Mouse (Mus musculus) erythroblast, adult 5-6 weeks (primary cell): ENCODE measurements at regions not wholly inside any gene's neighbourhood (a gene's known extent, or its start where the extent isn't known, plus 50 kb on each side); places are given as distances from the start of the nearest gene placed in this dataset.

Experiments used
- ATAC-seq: replicated peaks from 2 replicates; pipeline ENCODE4 v1.8.0; 2016; ENCODE audit warnings: moderate number of reproducible peaks, mild to moderate bottlenecking, moderate TSS enrichment, inconsistent platforms; ENCODE audit not compliant: poor library complexity, low FRiP score, severe bottlenecking

DNA sequence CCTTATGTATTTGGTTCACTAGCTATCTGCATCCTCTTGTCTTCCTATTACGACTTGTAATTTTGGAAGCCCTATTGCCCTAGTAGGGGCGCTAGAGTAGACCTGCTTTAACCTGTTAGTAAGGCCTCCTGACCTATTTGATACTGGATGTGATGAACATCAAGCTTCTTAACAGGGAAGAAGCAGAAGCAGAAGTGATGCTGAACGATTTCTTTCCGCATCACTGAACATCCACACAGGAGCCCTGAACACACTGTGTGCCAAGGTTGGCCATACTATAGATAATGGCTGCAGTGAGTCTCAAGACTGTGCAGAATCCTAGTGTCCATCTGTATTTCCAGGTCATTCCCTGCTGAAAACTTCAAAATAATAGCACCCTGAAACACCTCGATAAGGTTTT lies 151.0 kb downstream of the Gm9733 start:
- no peak for ATAC-seq

DNA sequence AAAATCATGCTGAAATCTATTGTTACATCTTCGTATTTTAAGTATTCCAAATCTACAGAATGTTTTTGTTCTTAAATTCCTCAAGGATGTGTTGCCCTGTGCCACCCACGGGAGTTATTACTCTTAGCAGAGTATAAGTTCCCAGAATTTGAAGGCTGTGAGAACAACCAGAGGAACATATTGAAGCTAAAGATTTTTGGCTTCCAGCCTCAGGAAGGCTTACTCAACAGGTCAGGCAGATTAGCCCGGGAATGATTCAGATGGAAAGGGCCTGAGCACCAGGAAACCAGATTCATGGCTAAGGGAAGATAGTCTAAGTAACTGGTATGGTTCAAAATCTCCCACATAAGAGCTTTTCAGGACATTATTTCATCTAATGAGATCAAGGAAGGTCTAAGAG lies 145.4 kb downstream of the Gm9733 start:
- ATAC-seq = no peak

DNA sequence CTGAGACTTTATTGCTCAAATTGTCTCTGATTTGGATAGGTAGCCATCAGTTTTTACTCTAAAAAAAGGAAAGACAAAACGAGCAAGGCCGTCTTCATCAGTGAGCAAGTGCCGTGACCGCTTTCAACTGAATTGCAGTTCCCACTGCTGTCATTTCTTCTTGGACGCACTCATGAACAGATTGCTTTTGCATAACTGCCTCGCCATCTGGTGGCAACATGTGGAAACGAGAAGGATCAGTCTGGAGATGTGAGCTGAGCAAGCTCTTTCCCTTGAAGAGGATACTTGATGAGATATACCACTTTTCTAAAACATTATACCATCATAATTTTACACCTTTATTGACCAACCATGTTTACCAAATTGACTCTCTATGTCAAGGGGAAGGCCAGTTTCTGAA lies 137.7 kb downstream of the Gm9733 start:
- peak; percentile 65; the same call in 1 of the 2 replicates for ATAC-seq

DNA sequence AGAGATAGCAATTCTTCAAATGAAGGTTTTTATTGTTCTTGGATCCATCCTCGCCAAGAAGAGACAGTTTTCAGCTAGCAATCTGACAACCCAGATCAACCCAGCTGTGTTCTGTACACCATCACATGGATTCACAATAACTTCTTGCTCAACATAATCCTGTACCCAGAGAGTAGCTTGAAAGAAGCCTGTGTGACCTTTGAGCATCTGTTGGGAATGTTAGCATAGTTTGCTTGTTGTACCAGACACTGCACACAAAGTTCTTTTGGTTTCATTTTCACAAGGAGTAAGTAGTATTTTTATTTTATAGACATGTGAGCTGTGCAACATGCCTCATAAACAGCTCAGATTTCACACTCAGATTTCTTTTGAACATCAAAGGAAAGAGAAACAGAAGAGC lies 136.0 kb downstream of the Gm9733 start:
- no peak for ATAC-seq

DNA sequence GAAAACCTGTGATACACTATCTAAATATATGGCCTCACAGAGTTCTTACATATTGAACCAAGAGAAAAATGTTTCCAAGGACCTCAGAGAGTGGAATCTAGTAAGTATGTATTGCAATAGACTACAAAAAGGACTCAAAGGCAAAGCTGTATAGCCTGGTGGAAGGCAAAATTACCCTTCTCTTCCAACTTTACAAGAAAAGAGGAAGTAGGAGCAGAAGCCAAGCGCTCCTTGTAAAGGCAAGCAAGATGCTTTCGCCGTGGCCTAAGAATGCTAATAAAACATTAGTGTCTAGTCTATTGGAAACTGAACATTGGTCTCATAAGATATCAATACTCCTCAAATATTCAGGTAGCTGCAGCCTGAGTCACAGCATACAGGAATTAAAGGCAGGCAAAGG lies 134.0 kb downstream of the Gm9733 start:
- ATAC-seq = no peak

DNA sequence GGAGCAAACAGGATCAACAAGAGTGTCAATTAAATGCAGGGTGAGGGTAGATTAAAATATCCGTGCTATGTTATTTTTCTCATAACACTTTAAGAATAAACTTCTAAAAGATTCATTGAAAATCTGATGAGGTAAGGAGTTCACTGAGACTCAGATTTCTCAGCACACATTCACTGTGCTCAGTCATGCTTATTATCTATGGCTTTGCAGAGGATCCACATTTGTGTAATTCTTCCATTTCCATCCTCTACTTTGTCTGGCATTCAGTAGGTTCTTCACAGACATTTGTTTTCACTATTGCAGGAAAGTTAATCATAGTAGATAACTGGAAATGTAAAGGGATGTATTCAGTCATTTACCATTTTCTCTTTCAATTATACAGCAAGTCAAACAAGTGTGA lies 131.8 kb downstream of the Gm9733 start:
- ATAC-seq = no peak

DNA sequence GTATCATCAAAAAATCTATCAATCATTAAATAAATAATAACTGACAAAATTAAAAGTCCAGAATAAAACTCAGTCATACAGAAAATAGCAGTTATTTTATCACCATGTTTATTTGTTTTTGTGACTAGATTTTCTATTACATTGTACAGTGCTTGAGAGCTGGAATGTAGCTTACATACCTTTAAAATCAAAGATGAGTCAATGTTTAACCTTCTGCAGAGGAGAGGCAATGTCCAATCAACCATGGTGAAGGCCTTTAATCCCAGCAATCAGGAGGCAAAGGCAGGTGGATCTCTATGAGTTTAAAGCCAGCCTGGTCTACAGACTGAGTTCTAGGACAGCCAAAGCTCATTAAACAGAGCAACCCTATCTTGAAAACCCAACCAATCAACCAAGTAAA lies 131.1 kb downstream of the Gm9733 start:
- ATAC-seq = no peak

DNA sequence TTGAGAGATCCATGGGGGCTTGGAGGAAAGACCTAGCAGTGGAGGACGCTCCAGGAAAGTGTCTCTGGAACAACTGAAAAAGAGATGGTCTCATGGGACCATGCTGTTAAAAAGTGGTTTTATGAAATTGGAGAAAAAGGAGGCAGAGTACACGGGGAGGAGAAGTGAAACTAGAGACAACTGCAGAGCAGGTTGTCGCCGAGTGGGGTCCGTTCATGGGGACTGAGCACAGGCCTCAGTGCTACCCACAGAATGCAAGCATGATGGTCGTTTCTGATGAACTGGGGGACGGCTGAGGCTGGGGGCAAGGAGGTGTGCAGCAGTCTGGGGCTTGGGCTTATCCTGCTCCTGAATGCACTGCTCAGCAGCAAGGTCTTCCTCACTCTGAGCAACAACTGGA lies 129.3 kb downstream of the Gm9733 start:
- ATAC-seq = no peak

DNA sequence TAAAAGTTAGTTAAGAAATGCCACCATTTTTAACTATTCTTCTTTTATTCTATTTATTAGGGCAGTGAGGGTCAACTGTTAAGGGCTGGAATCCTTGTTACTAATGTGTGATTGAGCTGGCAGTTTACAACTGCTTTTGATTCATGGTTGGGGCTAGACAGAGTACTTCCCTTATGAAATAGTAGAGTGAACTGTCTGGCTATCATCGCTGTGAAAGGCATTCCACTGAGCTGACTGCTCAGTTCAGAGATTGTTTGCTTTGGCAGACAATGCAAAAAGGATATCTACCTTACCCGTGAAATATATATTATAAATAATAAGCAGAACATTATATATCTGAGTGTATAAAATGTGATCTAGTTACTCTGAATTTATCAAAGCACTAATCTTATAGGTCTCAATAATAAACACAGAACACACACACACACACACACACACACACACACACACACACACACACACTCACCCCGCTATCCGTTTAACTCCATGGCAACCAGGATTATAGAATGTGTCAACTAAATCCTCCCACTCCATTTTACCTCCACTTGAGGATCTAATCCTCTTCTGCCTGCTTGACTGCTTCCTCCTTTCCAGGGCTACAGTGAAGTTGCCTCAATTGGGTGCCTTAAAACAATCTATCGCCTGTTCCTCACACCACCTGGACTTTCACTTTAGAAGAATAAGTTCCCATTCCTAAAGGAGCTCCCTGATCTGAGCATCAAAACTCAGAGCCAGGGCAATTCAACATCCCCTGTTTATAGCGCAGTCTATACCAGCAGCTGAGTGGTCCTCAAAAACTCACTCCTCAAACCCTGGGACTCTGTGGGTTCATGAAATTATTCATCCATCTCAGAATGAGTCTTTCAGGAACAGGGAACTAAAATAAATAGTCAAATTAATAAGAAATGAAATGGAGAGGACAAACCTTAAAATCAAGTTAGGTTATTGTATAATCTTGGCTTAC lies 126.6 kb downstream of the Gm9733 start:
- no peak for ATAC-seq

DNA sequence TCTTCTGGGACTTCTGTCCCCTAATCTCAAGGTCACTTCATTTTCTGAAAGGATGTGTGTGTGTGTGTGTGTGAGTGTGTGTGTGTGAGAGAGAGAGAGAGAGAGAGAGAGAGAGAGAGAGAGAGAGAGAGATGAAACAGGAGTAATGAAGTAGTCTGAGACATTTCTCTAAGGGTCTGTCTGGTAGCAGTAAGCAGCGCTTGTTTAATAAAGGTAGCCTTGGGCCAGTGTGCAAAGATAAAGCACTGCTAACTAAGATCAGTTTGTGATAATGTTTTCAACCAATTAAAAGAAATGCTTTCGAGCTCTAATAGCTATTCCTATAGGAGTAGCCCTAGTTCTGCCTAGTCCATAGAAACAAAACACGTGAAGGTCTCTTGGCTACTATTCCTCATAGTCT lies 119.7 kb downstream of the Gm9733 start:
- ATAC-seq = no peak

DNA sequence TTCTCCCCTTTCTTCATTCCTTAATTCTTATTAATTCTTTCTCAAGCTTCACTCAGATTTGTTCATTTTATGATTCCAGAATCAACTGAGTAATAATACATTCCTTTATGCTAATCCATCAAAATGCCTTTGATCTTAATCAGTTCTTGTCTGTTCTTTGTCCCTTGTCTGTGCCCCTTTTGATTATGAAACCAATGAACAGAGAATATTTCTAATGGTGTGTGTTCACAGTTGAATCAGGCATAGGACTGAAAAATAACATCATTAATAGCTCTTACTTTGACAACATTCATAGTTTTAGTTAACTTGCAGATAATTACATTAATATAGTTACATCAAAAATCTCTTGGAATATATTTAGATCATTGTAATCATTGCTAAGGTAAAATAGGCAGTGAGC lies 114.5 kb downstream of the Gm9733 start:
- ATAC-seq = no peak

DNA sequence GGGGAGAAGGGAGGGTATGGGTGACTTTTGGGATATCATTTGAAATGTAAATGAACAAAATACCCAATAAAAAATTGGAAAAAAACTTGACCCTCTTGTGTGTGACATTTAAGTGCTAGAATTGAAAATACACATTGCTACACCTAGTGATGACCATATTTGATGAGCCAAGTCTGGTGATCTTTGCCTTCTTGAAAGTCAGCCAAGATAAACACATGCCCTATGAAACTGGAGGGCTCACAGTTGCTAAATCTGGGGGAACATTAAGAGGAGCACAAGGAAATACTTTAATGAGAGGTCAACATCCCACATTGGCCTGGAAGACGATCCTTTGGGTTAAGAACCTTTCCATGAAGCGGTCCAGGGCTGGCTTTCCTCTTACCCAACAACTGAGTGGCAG lies 112.8 kb downstream of the Gm9733 start:
- ATAC-seq = no peak

DNA sequence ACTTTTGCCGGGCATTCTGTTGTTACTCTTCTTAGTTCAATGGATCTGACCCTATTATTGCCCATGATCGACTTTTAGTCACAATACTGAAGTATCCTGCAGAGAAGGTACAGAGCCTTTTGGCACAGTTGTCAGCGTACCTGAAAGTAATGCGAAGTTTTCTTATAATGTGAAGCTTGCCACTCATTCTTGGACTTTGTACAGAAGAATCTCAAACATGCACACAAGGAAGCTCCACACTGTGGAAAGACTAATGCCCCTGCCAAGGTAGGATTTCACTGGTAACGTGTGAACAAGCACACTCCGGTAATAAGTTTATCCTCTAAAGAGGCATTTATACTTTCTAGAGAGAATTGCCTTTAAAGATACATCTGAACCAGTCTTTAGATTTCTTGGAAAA lies 108.8 kb downstream of the Gm9733 start:
- ATAC-seq = no peak

DNA sequence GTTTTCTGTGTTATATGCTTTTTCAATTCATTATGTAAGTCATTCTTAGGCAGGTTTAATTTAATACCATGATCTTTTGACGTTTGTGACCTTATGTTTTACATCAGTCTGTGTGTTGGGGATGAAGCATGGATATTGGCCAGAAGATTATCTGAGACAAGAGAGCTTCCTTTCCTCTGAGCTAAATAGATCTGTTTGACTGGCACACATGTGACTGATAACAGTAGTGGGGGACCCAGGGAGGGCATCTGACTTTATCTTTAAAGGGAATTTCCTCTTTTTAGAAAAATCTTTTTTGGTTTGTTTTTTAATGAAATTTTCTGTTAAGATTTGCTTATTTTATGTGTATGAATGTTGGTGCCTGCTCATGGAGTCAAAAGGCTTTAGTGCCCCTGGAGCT lies 107.7 kb downstream of the Gm9733 start:
- ATAC-seq = no peak

DNA sequence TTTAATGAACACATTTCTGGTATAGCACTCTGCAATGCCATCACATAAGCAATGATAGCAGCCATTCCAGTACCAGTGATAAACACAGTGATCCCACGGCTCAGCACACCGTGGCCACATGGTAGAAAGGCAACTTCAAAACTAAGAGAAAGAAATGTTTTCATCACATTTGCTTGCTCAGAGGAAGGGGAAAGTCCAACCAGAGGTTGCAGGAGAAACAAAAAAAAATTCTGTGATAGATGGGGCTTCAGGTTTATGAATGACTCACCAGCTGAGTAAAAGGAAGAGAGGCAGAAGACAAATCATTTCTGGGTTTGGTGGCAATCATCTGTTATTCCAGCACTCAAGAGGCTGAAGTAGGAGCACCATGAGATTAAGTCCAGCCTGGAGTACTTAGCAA lies 103.5 kb downstream of the Gm9733 start:
- ATAC-seq = no peak

DNA sequence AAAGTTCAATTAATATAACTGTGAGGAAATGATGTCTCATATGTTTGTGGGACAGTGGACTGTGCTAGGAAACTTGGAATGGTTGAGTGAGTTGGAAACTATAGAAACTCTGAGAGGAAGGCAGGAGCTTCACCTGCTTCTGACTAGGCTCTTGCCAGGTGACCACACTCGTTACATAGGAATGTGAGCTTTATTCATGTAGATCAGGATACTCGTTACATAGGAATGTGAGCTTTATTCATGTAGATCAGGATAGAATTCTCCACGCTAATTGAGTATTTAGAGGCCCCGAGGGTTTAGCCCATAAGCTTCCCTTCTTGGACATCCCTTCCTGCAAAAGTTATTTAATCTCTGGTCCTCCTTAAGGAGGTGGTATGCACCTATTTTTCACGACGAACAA lies 101.9 kb downstream of the Gm9733 start:
- no peak for ATAC-seq

DNA sequence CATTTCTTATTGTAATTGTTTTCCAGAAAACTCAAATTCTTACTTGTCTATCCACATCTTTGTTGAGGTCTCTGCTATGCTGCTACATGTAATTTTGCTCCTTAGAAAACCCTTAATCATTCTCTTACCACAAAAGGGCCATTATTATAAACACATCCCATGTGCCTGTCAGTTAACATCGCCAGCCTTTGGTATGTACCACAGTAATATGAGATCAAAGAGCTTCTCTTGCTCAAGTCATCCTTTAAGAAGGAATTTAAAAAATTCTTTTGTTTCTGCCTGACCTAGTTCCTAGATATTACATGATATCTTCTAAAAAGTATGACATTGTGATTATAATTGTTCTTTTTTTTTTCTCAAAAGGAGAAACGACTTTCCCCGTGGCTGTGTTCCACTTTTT lies 100.7 kb downstream of the Gm9733 start:
- ATAC-seq = no peak

DNA sequence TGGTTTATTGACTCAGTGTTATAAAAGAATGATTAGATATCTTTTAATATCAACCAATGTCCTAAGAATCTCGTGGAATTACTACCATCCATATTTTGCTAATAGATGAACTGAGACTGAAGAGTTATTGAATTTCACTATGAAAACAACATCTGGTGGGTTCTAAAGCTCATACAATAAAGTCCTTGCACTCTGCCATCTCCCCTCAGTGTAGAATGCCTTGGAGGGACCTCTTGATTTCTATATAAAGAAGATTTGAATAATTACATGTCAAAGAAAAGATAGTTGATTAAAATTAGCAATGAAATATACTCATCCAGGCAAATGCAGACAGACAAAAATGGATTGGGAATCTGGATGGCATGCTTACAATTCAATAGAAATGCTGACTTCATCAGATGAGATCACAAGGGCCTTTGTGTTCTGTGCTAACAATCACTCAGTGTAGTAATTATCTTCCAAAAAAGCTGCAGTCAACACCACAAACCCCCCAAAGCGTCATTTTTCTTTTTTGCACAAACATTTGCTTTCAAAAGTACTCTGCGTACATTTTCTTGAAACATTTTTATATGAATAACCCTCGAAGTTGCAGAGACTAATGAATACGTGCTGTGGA lies 94.2 kb downstream of the Gm9733 start:
- ATAC-seq = no peak

DNA sequence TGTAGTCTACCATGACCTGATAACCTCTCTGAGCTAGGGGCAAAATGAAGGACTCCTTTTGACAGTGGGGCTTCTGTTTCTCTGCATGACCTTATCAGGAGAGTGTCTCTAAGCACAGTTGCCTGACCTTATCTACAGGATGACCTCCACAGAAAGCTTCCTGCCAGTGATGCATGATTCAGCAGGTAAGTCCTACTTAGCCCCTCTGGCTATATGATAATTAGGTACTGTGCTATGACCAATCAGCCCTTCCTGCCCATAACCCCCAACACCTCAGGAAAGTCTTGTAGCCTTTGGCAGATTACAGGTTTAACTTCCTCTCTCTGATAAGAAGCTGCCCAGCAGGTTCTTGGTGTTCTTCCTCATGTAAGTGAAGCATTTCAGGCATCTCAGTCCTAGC lies 89.7 kb downstream of the Gm9733 start:
- ATAC-seq = no peak

DNA sequence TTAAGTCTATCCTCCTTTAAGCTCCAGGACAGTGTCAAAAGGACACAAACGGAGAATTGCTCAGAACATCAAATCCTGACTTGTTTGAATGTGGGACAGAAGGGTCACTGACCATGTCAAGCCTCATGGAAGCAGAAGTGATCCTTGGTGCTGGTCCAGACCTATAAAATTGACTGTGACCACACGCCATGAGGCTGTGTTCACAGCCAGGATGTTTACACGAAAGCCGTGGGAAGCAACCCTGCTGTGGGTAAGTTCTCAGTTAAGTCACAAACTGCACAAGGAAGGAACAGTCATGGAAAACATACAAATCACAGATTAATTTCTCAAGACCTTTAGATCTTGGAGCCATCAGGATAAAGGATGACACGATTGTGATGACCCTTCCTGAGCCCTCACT lies 88.5 kb downstream of the Gm9733 start:
- ATAC-seq = no peak

DNA sequence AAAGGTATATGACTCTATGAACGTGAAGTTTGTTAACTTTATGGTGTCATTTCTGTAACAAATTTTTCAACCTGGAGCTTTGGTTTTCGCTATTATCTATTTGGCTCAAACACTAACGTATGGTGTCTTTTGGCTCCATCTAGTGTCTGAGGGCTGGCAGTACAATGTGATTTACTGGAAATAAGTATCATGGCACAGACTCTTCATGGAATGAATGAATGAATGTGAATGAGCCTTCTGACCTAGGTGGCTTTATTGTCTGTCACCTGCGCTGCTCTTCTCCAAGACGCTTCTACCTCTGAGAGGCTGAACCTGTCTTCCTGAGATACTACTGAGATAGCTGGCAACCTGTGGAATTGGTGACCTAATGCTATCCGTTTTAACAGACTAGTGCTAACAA lies 87.1 kb downstream of the Gm9733 start:
- no peak for ATAC-seq
